Mouse (Mus musculus): ENCODE data around the gene Aplp2.

GRCm38 (mm10) chr9:31196742-31197141 is 14.9 kb downstream of the Aplp2 start:
- TF ChIP-seq CTCF (IDR thresholded peaks at IDR 0.05; ENCODE audit: extremely low read depth, insufficient read depth, low read length) = no peak
- TF ChIP-seq POLR2A (IDR thresholded peaks at IDR 0.05; ENCODE audit: extremely low read depth, insufficient read depth, low read length) = no peak
